Mouse (Mus musculus) hindbrain, embryonic 16.5 days (tissue): ENCODE results near the gene Slc9a3r1. TPM values are rescaled to one million over a fixed set of nuclear protein-coding genes. Genes with fewer than 3 reads are reported as not detected.

Experiments used
- ATAC-seq: fragments of 200-750 bp; cut with Nextera tagmentation; 2 replicates; pipeline ENCODE4 v1.8.0; 2017; ENCODE audit warnings: moderate TSS enrichment, moderate library complexity
- H3K27ac ChIP-seq: fragments of 300-500 bp; sonication (generic); 2 replicates; pipeline ENCODE4 v1.5.1; 2014; ENCODE audit warnings: low read depth, mild to moderate bottlenecking, control low read depth, low read length, moderate library complexity
- H3K27me3 ChIP-seq: fragments of 300-500 bp; sonication (generic); replicated peaks from 2 replicates; pipeline ENCODE4 v1.6.1; 2014; ENCODE audit warnings: low read length; ENCODE audit not compliant: control insufficient read depth, insufficient read depth
- H3K36me3 ChIP-seq: fragments of 300-500 bp; sonication (generic); 2 replicates; pipeline ENCODE4 v1.6.1; 2014; ENCODE audit warnings: mild to moderate bottlenecking, low read length, moderate library complexity, mixed read lengths; ENCODE audit not compliant: control insufficient read depth, insufficient read depth
- H3K4me1 ChIP-seq: fragments of 300-500 bp; sonication (generic); 2 replicates; pipeline ENCODE4 v1.6.1; 2014; ENCODE audit warnings: low read depth, low read length; ENCODE audit not compliant: control insufficient read depth, insufficient read depth
- H3K4me2 ChIP-seq: fragments of 300-500 bp; sonication (generic); 2 replicates; pipeline ENCODE4 v1.6.1; 2014; ENCODE audit warnings: mild to moderate bottlenecking, low read length, control low read depth, moderate library complexity
- H3K4me3 ChIP-seq: fragments of 300-500 bp; sonication (generic); 2 replicates; pipeline ENCODE4 v1.5.1; 2014; ENCODE audit warnings: mild to moderate bottlenecking, low read length, control low read depth, moderate library complexity
- H3K9ac ChIP-seq: fragments of 300-500 bp; sonication (generic); 2 replicates; pipeline ENCODE4 v1.6.1; 2014; ENCODE audit warnings: low read depth, mild to moderate bottlenecking, control low read depth, low read length, moderate library complexity
- H3K9me3 ChIP-seq: fragments of 300-500 bp; sonication (generic); 2 replicates; pipeline ENCODE4 v1.6.1; 2014; ENCODE audit warnings: mild to moderate bottlenecking, low read length, moderate library complexity; ENCODE audit not compliant: control insufficient read depth
- WGBS: fragments of 180-500 bp; shearing (Covaris S2); extraction: QIAGEN DNeasy Blood & Tissue Kit; methylation state at CpG from one replicate; pipeline ENCODE4 v1.1.7; 2014; 5-methylcytosine and 5-hydroxymethylcytosine counted together
- polyA plus RNA-seq: library from polyadenylated mRNA; unstranded; fragments of >200 nt; fragmentation: Nextera tagmentation; extraction: Ambion mirVana; gene quantifications from 2 replicates; pipeline ENCODE4 v1.2.1, GENCODE M21; 2015

Gene Slc9a3r1
- polyA plus RNA-seq, 1 experiment from 2014 or later: 93.4 TPM

GRCm38 (mm10) chr11:115161578-115162204 lies 1.4 kb upstream of the Slc9a3r1 start:
- H3K27ac ChIP-seq: no peak overlapping the region
- H3K4me1 ChIP-seq: peaks cover 19% of the 10 kb centered on the region
- no peak overlapping the region for H3K4me3 ChIP-seq
- no peak overlapping the region for H3K4me2 ChIP-seq
- H3K27me3 ChIP-seq: peaks cover 10% of the 10 kb centered on the region; the same call in 1 of the 2 replicates
- no peak for ATAC-seq
- WGBS: 69% methylated on average over 9 of the region's 9 CpGs
- H3K9ac ChIP-seq: no peak overlapping the region
- no peaks in the 10 kb centered on the region for H3K9me3 ChIP-seq
- H3K36me3 ChIP-seq: no peaks in the 10 kb centered on the region

GRCm38 (mm10) chr11:115162205-115162601 lies 938 bp upstream of the Slc9a3r1 start:
- H3K4me2 ChIP-seq: peak overlapping the region; percentile 51
- ATAC-seq: no peak
- H3K27me3 ChIP-seq: peaks cover 10% of the 10 kb centered on the region; the same call in 1 of the 2 replicates
- no peak overlapping the region for H3K4me3 ChIP-seq
- H3K36me3 ChIP-seq: no peaks in the 10 kb centered on the region
- H3K4me1 ChIP-seq: peaks cover 19% of the 10 kb centered on the region
- H3K9me3 ChIP-seq: no peaks in the 10 kb centered on the region
- no peak overlapping the region for H3K9ac ChIP-seq
- 28% methylated on average over 9 of the region's 9 CpGs for WGBS
- H3K27ac ChIP-seq: peak overlapping the region; percentile 68; the same call in 1 of the 2 replicates

- Histone ChIP-seq H3K27ac (peak overlapping the region; percentile 3; the same call in 1 of the 2 replicates), H3K4me2 (peak overlapping the region; percentile 51), H3K4me3 (peak overlapping the region; percentile 49), H3K27me3 (peaks cover 10% of the 10 kb centered on the region; the same call in 1 of the 2 replicates), H3K4me1 (peaks cover 19% of the 10 kb centered on the region), H3K36me3 (no peaks in the 10 kb centered on the region), H3K9me3 (no peaks in the 10 kb centered on the region), H3K9ac (peak overlapping the region; percentile 66)
- 0% methylated on average over 42 of the region's 47 CpGs for WGBS
- no peak for ATAC-seq
Observed at GRCm38 (mm10) chr11:115163568-115164150, 518 bp downstream of the Slc9a3r1 start.

- peaks cover 10% of the 10 kb centered on the region; the same call in 1 of the 2 replicates for H3K27me3 ChIP-seq
- peak overlapping the region; percentile 51 for H3K4me2 ChIP-seq
- 1% methylated on average over 14 of the region's 14 CpGs for WGBS
- H3K4me1 ChIP-seq: peaks cover 19% of the 10 kb centered on the region
- no peaks in the 10 kb centered on the region for H3K9me3 ChIP-seq
- peak overlapping the region; percentile 66 for H3K9ac ChIP-seq
- H3K27ac ChIP-seq: peak overlapping the region; percentile 9; the same call in 1 of the 2 replicates
- peak overlapping the region; percentile 49 for H3K4me3 ChIP-seq
- ATAC-seq: no peak
- no peaks in the 10 kb centered on the region for H3K36me3 ChIP-seq
Observed at GRCm38 (mm10) chr11:115164341-115164975, 1.3 kb downstream of the Slc9a3r1 start.

GRCm38 (mm10) chr11:115164976-115165374 lies 1.8 kb downstream of the Slc9a3r1 start:
- H3K4me3 ChIP-seq: peak overlapping the region; percentile 49
- peak overlapping the region; percentile 9; the same call in 1 of the 2 replicates for H3K27ac ChIP-seq
- no peaks in the 10 kb centered on the region for H3K36me3 ChIP-seq
- peak overlapping the region; percentile 66 for H3K9ac ChIP-seq
- peaks cover 19% of the 10 kb centered on the region for H3K4me1 ChIP-seq
- H3K4me2 ChIP-seq: peak overlapping the region; percentile 51
- WGBS: 3% methylated on average over 9 of the region's 9 CpGs
- no peaks in the 10 kb centered on the region for H3K9me3 ChIP-seq
- peaks cover 10% of the 10 kb centered on the region; the same call in 1 of the 2 replicates for H3K27me3 ChIP-seq
- ATAC-seq: peak; percentile 52; the same call in 1 of the 2 replicates

- H3K9me3 ChIP-seq: no peaks in the 10 kb centered on the region
- no peak overlapping the region for H3K4me2 ChIP-seq
- H3K4me3 ChIP-seq: no peak overlapping the region
- peaks cover 8% of the 10 kb centered on the region; the same call in 1 of the 2 replicates for H3K27me3 ChIP-seq
- no peak for ATAC-seq
- peaks cover 22% of the 10 kb centered on the region for H3K4me1 ChIP-seq
- H3K9ac ChIP-seq: no peak overlapping the region
- WGBS: 89% methylated on average over 3 of the region's 3 CpGs
- no peaks in the 10 kb centered on the region for H3K36me3 ChIP-seq
- H3K27ac ChIP-seq: no peak overlapping the region
Observed at GRCm38 (mm10) chr11:115166776-115167175, 3.6 kb downstream of the Slc9a3r1 start.

- 88% methylated on average over 8 of the region's 8 CpGs for WGBS
- no peak overlapping the region for H3K4me3 ChIP-seq
- peaks cover 26% of the 10 kb centered on the region for H3K4me1 ChIP-seq
- no peak overlapping the region for H3K9ac ChIP-seq
- peaks cover 7% of the 10 kb centered on the region; the same call in 1 of the 2 replicates for H3K27me3 ChIP-seq
- no peaks in the 10 kb centered on the region for H3K36me3 ChIP-seq
- H3K9me3 ChIP-seq: no peaks in the 10 kb centered on the region
- H3K4me2 ChIP-seq: no peak overlapping the region
- no peak for ATAC-seq
- no peak overlapping the region for H3K27ac ChIP-seq
Observed at GRCm38 (mm10) chr11:115167631-115168249, 4.6 kb downstream of the Slc9a3r1 start.

- no peak overlapping the region for H3K9ac ChIP-seq
- peaks cover 4% of the 10 kb centered on the region; the same call in 1 of the 2 replicates for H3K27me3 ChIP-seq
- WGBS: 92% methylated on average over 4 of the region's 4 CpGs
- H3K4me1 ChIP-seq: peaks cover 31% of the 10 kb centered on the region
- H3K4me3 ChIP-seq: no peak overlapping the region
- ATAC-seq: no peak
- H3K4me2 ChIP-seq: no peak overlapping the region
- no peaks in the 10 kb centered on the region for H3K36me3 ChIP-seq
- H3K9me3 ChIP-seq: no peaks in the 10 kb centered on the region
- no peak overlapping the region for H3K27ac ChIP-seq
Observed at GRCm38 (mm10) chr11:115169430-115169829, 6.3 kb downstream of the Slc9a3r1 start.
